Mouse (Mus musculus) induced T-regulatory cell, adult 2 months (primary cell): ENCODE data around the gene Pip5k1c.
A peak's percentile ranks its signal among the peaks of the same experiment; 100 is the strongest.

Experiments used
- DNase-seq: peaks from one replicate; pipeline ENCODE4 v3.0.0-alpha.2; 2012; ENCODE audit warnings: low read depth

Gene Pip5k1c

GRCm38 (mm10) chr10:81302781-81303218, 10.0 kb downstream of the Pip5k1c start:
- DNase-seq = peak; percentile 42

- peak; percentile 50 for DNase-seq
Observed at GRCm38 (mm10) chr10:81303258-81303657, 10.5 kb downstream of the Pip5k1c start.

GRCm38 (mm10) chr10:81303761-81304160, 11.0 kb downstream of the Pip5k1c start:
- peak; percentile 76 for DNase-seq

- peak; percentile 85 for DNase-seq
Observed at GRCm38 (mm10) chr10:81304597-81305238, 12.0 kb downstream of the Pip5k1c start.

- no peak for DNase-seq
Observed at GRCm38 (mm10) chr10:81305663-81306062, 12.9 kb downstream of the Pip5k1c start.

GRCm38 (mm10) chr10:81306173-81306668, 13.5 kb downstream of the Pip5k1c start:
- no peak for DNase-seq

- no peak for DNase-seq
Observed at GRCm38 (mm10) chr10:81306837-81307682, 14.3 kb downstream of the Pip5k1c start.

GRCm38 (mm10) chr10:81309571-81309970, 16.8 kb downstream of the Pip5k1c start:
- DNase-seq = peak; percentile 82

- no peak for DNase-seq
Observed at GRCm38 (mm10) chr10:81313581-81313980, 20.8 kb downstream of the Pip5k1c start.

- no peak for DNase-seq
Observed at GRCm38 (mm10) chr10:81314201-81314600, 21.4 kb downstream of the Pip5k1c start.

GRCm38 (mm10) chr10:81315587-81315986, 22.8 kb downstream of the Pip5k1c start:
- DNase-seq = no peak

GRCm38 (mm10) chr10:81316338-81317060, 23.7 kb downstream of the Pip5k1c start:
- DNase-seq = peak; percentile 48

GRCm38 (mm10) chr10:81317273-81317672, 24.5 kb downstream of the Pip5k1c start:
- DNase-seq = peak; percentile 39

- no peak for DNase-seq
Observed at GRCm38 (mm10) chr10:81318589-81319329, 26.0 kb downstream of the Pip5k1c start.

GRCm38 (mm10) chr10:81319330-81319699, 26.6 kb downstream of the Pip5k1c start:
- peak; percentile 48 for DNase-seq

- peak; percentile 99 for DNase-seq
Observed at GRCm38 (mm10) chr10:81319741-81320549, 27.2 kb downstream of the Pip5k1c start.

GRCm38 (mm10) chr10:81320550-81321347, 28.0 kb downstream of the Pip5k1c start, which contains the start of gene Cactin:
Gene Cactin (plus strand): TSS chr10:81321103.
- peak; percentile 100 for DNase-seq

GRCm38 (mm10) chr10:81321436-81321835, 28.7 kb downstream of the Pip5k1c start:
- no peak for DNase-seq

- no peak for DNase-seq
Observed at GRCm38 (mm10) chr10:81322444-81322843, 29.7 kb downstream of the Pip5k1c start.
